Mouse (Mus musculus): ENCODE data around the gene Galnt5.

The Galnt5 gene

GRCm38 (mm10) chr2:57997752-57998430 is at the start of gene Galnt5:
Gene Galnt5 (plus strand): TSS chr2:57997884.
- DNase-seq (ENCODE audit: low read depth, low spot score), result no peak

- no peak for DNase-seq (ENCODE audit: low read depth, low spot score)
These were observed 46.1 kb upstream of the Galnt5 start for GRCm38 (mm10) chr2:57951620-57952019.

- DNase-seq (ENCODE audit: low read depth, low spot score), result no peak
These were observed 36.9 kb upstream of the Galnt5 start for GRCm38 (mm10) chr2:57960786-57961185.

GRCm38 (mm10) chr2:57982248-57982647 is 15.4 kb upstream of the Galnt5 start:
- no peak for DNase-seq (ENCODE audit: low read depth, low spot score)

- no peak for DNase-seq (ENCODE audit: low read depth, low spot score)
These were observed 6.6 kb upstream of the Galnt5 start for GRCm38 (mm10) chr2:57991084-57991483.

- DNase-seq (ENCODE audit: low read depth, low spot score), result no peak
These were observed 3.8 kb downstream of the Galnt5 start for GRCm38 (mm10) chr2:58001497-58001896.

GRCm38 (mm10) chr2:58007081-58007480 is 9.4 kb downstream of the Galnt5 start:
- no peak for DNase-seq (ENCODE audit: low read depth, low spot score)

- no peak for DNase-seq (ENCODE audit: low read depth, low spot score)
These were observed 25.9 kb downstream of the Galnt5 start for GRCm38 (mm10) chr2:58023556-58023955.

- DNase-seq (ENCODE audit: low read depth, low spot score), result no peak
These were observed 29.1 kb downstream of the Galnt5 start for GRCm38 (mm10) chr2:58026740-58027139.

GRCm38 (mm10) chr2:58029404-58029803 is 31.7 kb downstream of the Galnt5 start:
- peak; percentile 72 for DNase-seq (ENCODE audit: low read depth, low spot score)

- no peak for DNase-seq (ENCODE audit: low read depth, low spot score)
These were observed 33.7 kb downstream of the Galnt5 start for GRCm38 (mm10) chr2:58031431-58031830.

- DNase-seq (ENCODE audit: low read depth, low spot score), result no peak
These were observed 38.0 kb downstream of the Galnt5 start for GRCm38 (mm10) chr2:58035635-58036034.

GRCm38 (mm10) chr2:58036926-58037325 is 39.2 kb downstream of the Galnt5 start:
- no peak for DNase-seq (ENCODE audit: low read depth, low spot score)

- no peak for DNase-seq (ENCODE audit: low read depth, low spot score)
These were observed 44.2 kb downstream of the Galnt5 start for GRCm38 (mm10) chr2:58041867-58042266.

GRCm38 (mm10) chr2:58052821-58053581 is 55.3 kb downstream of the Galnt5 start, which contains the start of gene Ermn:
Gene Ermn (minus strand): TSS chr2:58052864.
- no peak for DNase-seq (ENCODE audit: low read depth, low spot score)

GRCm38 (mm10) chr2:58055383-58055782 is 57.7 kb downstream of the Galnt5 start:
- peak; percentile 45 for DNase-seq (ENCODE audit: low read depth, low spot score)

- DNase-seq (ENCODE audit: low read depth, low spot score), result no peak
These were observed 82.2 kb downstream of the Galnt5 start for GRCm38 (mm10) chr2:58079849-58080248.

- DNase-seq (ENCODE audit: low read depth, low spot score), result no peak
These were observed 88.7 kb downstream of the Galnt5 start for GRCm38 (mm10) chr2:58086420-58086819.

GRCm38 (mm10) chr2:58094818-58095217 is 97.1 kb downstream of the Galnt5 start:
- no peak for DNase-seq (ENCODE audit: low read depth, low spot score)

Measured in R1 (cell line).